Mouse (Mus musculus): ENCODE data around the gene Spem1.

The Spem1 gene

DNA sequence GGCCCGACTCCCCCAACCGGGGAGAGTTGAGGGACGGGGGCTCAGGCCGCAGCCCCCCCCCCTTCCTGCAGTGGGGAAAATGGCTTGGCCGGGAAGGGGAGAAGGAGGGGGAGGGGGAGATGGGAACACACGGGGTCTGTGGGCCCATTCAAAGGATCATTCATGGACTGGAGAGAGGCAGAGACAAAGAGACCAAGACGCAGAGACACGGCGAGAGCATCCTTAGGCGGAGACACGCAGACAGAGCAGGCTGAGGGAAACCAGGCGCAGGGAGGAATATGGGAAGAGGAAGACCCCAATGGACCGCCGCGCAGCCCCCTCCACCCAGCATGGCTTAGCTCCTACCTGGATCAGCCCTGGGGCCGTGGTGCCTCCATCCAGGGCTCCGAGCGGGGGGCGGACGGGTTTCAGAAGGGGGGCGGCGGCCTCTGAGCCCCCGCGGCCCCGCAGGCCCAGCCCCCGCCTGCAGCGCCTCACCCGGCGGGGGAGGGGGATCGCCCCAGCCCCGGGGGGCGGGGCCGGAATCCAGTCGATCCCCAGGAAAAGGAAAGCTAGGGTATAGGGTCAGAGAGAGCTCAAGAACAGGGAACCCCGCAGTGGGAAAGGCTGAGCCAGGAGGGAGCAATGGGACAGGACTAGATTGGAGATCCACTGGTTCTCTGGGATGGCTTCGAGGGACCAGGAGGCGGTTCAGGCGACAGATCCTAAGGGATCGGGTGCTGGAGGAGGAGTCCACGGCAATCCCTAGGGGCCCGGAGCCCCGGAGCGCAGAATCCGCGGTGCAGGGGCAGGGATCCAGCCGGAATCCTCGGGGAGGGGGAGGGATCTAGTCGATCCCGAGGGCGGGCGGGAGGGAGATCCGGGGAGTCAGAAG lies 15.0 kb upstream of the Spem1 start:
- CTCF ChIA-PET: interaction anchor here (0.8 kb wide), 1 partner anchor 154 kb away, joined by 3 read pairs; no protein-coding TSS in a partner anchor

DNA sequence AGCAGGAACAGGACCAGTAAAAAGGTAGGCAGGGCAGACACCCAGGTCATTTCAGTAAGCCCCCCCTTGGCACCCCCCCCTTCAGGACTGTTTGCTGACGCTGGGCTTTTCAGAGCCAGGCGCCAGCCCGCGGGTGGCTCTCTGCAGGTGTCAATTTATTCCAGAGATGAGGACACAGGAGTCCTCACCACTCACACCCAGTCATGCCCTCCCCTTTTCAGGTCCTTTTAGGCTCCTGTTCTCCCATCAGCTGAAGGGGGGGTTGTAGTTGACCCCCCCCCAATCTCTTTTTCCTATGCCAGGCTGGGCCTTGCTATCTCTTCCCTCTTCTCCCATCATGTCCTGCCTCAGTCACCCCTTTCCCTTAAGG lies 14.0 kb upstream of the Spem1 start:
- CTCF ChIA-PET: no interaction called here

DNA sequence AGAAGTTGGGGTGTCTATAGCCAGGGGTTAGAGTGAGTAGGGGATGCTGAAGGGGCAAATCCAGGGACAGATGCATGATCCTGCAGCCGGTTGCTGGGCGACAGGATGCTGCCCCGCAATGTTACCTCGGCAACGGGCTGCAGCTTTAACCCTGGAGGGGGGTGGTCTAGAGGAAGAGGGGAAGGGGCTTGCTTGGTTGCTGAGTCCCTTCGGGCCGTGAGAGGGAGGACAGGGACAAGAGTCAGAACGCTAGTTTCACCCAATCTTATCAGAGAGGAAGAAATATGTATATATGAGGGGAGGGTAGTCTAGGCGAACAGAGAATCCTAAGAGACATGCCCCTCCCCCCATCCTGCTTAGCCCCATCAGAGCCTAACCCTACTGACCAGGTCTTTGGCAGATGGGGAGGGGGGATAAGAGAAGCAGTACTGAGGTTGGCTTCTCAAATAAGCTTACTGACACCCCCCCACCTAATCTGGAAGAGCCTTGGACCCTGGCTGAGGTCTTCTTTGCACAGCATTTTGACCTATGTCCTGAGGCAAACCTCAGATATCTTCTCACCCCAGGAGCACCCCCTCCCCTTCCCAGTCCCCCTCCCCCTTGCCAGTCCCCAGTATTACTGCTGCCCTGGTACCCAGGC lies 13.5 kb upstream of the Spem1 start:
- CTCF ChIA-PET: no interaction called here

GRCm38 (mm10) chr11:69834001-69834549 lies 12.1 kb upstream of the Spem1 start:
- CTCF ChIA-PET: no interaction called here

DNA sequence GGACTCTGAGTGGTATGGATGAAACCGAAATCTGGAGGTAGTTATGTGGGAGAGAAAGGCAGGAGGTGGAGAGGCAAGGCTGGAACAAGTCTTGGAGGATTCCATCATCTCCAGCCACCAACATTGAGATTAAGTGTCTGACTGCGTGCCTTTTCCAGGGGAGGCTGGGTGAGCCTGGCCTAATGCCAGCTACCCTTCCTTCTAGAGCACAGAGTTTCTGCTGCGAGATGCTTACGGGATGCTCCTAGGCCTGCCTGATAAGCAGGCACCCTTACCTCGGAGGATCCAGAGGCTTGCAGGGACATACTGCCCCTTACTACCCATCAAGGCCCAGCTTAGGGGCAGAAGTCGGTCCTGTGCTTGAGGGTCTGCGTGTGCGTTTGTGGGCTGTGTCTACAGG lies 11.6 kb upstream of the Spem1 start:
- CTCF ChIA-PET: no interaction called here

- CTCF ChIA-PET: no interaction called here
These were observed 6.9 kb upstream of the Spem1 start for GRCm38 (mm10) chr11:69828832-69829231.

GRCm38 (mm10) chr11:69823456-69823855 lies 1.5 kb upstream of the Spem1 start:
- CTCF ChIA-PET: interaction anchor here (0.6 kb wide), 1 partner anchor 127 kb away, joined by 15 read pairs; no protein-coding TSS in a partner anchor

GRCm38 (mm10) chr11:69818871-69819270 lies 3.1 kb downstream of the Spem1 start:
- CTCF ChIA-PET: no interaction called here

DNA sequence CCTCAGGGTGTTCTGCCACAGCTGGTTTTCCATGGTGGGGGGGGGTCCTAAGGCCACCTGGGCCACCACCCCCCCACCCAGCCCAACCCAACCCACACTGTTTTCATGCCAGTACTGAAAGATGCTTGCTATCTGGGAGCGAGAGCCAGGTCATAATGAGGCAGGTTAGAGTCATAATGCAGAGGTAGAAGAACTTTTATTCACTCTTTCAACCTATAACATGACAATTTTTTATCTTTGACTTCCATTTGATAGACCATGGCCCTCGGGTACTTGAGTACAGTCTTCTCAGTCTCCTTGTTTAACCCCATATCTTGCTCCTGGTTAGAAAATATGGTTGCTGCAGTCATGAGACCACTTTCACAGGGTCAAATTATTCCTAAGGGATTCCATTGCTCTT lies 3.6 kb downstream of the Spem1 start, which contains the start of gene Spem2:
Gene Spem2 (minus strand): TSS at position 101 of the 400 bp plus-strand sequence.
- CTCF ChIA-PET: no interaction called here

DNA sequence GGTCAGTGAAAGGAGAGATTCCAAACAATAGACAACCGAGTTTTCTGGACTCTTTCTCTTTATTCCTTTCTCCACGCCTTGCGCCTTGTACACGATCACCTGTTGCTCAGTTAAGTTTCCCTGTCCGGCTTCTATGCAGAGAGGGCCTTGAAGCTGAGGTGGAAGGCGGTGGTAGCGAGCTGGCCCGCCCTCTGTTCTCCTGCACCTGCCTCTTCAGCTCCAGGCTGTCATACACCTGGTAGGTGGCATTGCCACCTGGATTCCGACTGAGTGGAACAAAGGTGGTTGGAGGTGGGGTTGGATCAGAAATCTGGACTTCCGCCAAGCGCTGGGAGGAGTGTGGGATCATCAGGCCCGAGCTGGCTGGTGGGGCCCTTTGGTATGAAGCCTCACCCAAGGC lies 5.5 kb downstream of the Spem1 start:
- CTCF ChIA-PET: no interaction called here

- CTCF ChIA-PET: no interaction called here
These were observed 6.8 kb downstream of the Spem1 start, which contains the start of gene Gm39566 for GRCm38 (mm10) chr11:69815155-69815554. TSS of gene Gm39566 (minus strand) at chr11:69815298.

DNA sequence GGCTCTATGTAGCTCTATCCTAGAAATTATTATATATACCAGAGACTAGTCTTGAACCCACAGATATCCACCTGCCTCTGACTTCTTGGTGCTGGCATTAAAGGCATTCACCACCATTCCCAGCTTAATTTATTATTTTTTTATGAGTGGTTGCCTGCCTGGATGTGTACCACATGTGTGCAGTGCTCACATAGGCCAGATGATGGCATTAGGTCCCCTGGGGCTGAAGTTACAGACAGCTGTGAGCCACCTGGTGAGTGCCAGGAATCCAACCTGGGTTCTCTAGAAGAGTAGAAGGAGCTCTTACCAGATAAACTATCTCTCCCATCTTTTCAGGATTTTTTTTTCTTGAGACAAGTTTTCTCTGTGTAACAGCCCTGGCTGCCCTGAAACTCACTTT lies 11.7 kb downstream of the Spem1 start:
- CTCF ChIA-PET: interaction anchor here (0.6 to 0.7 kb wide), 2 partner anchors 156 to 707 kb away, joined by 8 to 24 read pairs; no protein-coding TSS in a partner anchor

GRCm38 (mm10) chr11:69807641-69808040 lies 14.3 kb downstream of the Spem1 start:
- CTCF ChIA-PET: interaction anchor here (0.7 kb wide), 1 partner anchor 120 kb away, joined by 6 read pairs; no protein-coding TSS in a partner anchor

- CTCF ChIA-PET: no interaction called here
These were observed 15.6 kb downstream of the Spem1 start for GRCm38 (mm10) chr11:69806378-69806777.

DNA sequence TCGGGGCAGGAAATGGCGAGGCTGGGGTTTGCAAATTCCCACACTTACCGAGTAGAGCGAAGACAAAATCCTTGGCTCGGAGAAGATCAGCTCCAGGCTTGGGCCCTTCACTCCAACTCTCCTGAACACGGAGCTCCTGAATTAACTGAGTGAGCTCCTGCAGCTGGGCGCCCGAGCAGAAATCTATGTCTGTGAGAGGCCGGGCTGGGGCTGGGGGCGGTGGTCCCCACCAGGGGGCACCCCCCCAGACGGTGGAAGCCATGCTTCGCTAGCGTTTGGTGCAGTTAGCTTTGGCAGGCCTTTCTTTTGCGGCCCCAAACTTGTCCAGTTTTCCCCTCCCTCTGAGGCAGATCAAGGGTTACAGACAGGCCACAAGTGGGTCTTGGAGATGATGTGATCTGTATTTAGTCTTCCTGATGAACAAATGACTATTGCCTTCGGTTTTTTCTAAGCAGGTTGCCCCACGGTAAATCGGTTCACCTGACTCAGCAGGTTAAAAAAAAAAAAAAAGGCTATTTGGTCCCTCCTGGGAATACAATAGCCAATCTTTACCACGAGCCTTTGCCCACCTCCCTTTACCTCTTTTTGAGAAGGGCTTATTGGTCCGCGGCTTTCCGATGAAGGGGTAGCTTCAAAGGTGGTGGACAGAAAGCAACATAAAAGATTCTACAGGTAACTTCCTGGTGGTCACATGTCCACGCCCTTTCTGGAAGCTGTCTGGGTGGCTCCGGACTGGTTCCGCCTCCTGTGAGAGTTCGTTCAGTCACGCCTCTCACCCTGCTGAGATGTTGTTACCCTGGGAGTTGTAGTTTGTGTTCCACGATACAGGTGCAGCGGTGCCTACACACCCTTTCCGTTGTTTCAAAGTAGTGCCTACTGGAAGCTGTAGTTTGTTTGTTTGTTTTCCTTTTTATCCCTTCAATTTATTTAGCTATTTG lies 16.7 kb downstream of the Spem1 start, which contains the start of gene Tmem102:
Gene Tmem102 (minus strand): TSS at position 653 of the 938 bp plus-strand sequence.
- CTCF ChIA-PET: interaction anchor here (0.6 to 0.7 kb wide), 2 partner anchors 45 to 129 kb away, joined by 3 to 10 read pairs; no protein-coding TSS in a partner anchor

DNA sequence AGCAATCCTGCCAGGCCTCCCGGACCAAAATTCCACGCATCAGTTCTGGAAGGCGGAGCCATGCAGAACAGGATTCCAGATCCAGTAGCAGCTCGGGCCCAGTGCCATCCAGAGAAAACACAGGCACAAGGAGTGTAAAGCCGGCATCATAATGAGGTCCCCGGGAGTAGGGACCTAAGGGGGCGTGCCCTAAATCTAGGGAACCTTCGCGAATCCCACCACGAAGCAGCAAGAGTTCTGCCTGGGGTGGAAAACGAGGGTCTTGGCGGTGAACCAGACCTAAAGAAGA lies 17.4 kb downstream of the Spem1 start:
- CTCF ChIA-PET: interaction anchor here (0.6 kb wide), 1 partner anchor 33 kb away, joined by 3 read pairs; no protein-coding TSS in a partner anchor

DNA sequence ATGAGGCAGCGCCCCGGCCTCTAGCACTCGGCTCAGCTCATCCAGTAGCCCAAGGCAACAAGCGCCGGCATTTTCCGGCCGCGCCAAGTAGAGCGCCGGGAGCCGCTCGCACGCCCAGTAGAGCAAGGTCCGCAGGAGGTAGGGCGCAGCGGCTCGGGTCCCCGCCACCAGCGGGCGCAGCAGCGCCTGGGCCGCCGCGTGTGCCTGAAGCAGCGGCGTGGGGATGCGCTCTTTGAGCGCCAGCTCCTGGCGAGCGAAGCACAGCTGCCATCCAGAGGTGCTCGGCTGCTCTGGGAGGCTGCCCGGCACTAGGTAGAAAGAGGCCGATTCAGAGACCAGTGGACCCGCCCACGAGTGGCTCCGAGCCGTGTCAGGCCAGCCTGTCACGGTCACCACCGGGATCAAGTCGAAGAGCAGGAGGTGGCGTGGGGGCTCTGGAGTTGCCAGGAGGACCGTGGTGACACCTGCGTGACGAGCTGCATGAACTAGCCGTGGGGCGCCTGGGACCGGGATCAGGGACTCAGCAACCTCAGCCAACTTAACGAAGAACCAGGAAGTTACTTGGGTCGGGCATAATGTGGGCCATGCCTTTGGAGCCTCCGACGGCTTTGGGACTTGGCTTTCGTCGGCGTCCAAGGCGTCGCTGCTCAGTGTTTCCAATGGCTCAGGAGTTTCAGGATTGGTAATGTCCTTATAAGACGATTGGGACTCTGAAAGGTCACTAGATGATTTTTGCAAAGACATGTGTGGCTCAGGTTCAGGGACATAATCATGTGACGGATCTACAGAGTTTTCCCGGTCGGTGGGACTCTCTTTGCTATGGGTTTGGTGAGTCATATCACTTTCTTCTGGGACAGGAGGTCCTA lies 18.0 kb downstream of the Spem1 start:
- CTCF ChIA-PET: interaction anchor here (0.5 to 0.6 kb wide), 3 partner anchors 33 to 80 kb away, joined by 3 read pairs; partner anchors contain the start of gene Nlgn2

- CTCF ChIA-PET: interaction anchor here (0.6 kb wide), 1 partner anchor 35 kb away, joined by 3 read pairs; the partner anchor contains the start of gene Nlgn2
These were observed 18.7 kb downstream of the Spem1 start for GRCm38 (mm10) chr11:69803328-69803727.

DNA sequence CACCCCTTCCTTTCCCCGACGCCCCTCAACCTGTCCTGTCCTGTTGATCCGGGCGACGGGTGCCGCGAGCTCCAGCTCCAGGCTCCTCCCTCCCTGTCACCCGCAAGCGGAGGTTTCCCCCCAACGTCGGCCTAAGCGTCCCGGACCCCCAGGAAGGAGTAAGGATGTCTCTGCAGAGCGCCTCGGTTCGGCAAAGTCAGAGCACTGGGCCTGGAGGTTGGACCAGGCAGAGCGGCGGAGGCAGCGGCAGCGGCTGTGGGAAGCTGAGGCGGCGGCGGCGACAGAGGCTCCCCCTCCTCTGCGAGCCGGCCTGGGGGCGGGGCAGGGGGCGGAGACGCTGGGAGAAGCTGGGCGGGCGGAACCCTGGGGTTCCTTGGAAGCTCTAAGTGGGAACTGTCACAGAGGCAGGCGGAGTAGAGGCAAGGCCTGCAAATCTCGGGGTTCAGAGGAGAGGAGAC lies 19.3 kb downstream of the Spem1 start:
- CTCF ChIA-PET: interaction anchor here (1.0 kb wide), 1 partner anchor 148 kb away, joined by 3 read pairs; no protein-coding TSS in a partner anchor
